Mouse (Mus musculus) spleen, postnatal 14 days (tissue): Measurements from ENCODE around the gene Pwp2.
"Not testable (repeated sequence)": the region's sequence is repeated elsewhere in the genome, so short reads cannot be mapped to it uniquely, and the experiment has no call there.

Experiments
- DNase-seq, 2 experiments: peaks; one replicate each; pipeline ENCODE4 v3.0.0; 2021 to 2022; ENCODE audit warnings: low spot score in 2 of 2

Gene Pwp2

GRCm38 (mm10) chr10:78140251-78140600 is 44.7 kb downstream of the Pwp2 start:
- no peak for DNase-seq

GRCm38 (mm10) chr10:78139572-78140250 is 45.2 kb downstream of the Pwp2 start:
- DNase-seq = no peak

- no peak for DNase-seq
Observed at GRCm38 (mm10) chr10:78138812-78139523, 46.0 kb downstream of the Pwp2 start.

GRCm38 (mm10) chr10:78137191-78137590 is 47.8 kb downstream of the Pwp2 start:
- no peak for DNase-seq

DNA sequence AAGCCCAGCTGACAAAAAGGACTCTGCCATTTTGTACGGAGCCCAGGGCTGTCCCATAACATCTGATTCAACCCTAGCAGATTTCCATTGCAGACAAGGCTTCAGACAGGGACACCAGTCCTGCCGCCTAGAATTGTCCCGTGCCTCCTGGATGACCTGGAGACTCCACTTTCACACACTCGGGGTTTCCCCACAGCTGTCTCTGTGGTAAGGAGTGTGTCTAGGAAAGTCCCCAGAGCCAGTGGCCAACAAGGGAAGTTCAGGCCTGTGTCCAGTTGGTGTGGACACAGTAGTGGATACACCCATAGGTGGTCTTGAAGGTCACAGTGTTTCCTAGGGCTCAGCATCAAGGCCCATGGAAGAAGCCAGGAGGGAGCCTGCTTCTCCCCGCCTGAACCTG is 49.0 kb downstream of the Pwp2 start:
- no peak for DNase-seq

GRCm38 (mm10) chr10:78134975-78135798 is 49.8 kb downstream of the Pwp2 start:
- DNase-seq = no peak

GRCm38 (mm10) chr10:78134400-78134799 is 50.5 kb downstream of the Pwp2 start:
- no peak for DNase-seq

DNA sequence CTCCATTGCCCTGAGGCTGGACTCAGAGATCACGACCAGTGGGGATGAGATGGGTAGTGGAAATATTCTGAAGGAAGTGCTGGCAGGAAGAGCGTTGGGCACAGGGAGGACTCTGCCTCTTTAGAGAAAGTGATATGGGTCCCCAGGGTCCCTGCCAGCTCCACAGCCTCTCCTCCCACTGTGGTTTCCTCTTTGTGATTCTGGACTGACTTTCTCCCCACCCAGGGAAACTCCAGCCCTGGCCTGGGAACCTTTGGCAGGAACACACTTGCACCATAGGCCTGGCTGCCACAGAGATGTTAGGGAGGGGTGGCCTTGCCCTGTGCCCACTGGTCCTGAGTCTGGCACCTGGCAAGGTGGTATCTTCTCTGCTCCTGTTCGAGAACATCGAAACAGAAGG is 55.0 kb downstream of the Pwp2 start:
- DNase-seq = no peak

DNA sequence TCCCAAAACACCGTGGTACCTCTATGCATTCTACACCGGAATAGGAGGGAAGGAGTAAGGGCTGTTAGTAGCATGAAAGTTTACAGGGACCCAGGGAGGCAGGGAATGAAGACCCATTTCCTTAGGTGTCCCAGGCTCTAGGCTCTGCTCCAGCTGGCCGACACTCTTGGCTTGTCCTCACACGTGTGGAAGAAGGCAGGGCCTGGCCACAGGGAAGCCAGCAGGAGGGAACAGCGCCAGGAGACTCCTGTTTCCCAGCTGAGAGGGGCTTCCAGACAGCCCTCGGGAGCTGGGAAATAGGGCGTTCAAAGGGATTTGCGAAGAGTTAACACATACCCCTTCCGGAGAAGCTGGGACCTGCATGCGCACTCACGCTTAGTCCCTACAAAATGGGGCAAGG is 55.5 kb downstream of the Pwp2 start:
- DNase-seq = no peak

GRCm38 (mm10) chr10:78128647-78129046 is 56.3 kb downstream of the Pwp2 start:
- DNase-seq = no peak

GRCm38 (mm10) chr10:78127931-78128330 is 57.0 kb downstream of the Pwp2 start:
- DNase-seq = no peak

- no peak for DNase-seq
Observed at GRCm38 (mm10) chr10:78127046-78127870, 57.7 kb downstream of the Pwp2 start.

DNA sequence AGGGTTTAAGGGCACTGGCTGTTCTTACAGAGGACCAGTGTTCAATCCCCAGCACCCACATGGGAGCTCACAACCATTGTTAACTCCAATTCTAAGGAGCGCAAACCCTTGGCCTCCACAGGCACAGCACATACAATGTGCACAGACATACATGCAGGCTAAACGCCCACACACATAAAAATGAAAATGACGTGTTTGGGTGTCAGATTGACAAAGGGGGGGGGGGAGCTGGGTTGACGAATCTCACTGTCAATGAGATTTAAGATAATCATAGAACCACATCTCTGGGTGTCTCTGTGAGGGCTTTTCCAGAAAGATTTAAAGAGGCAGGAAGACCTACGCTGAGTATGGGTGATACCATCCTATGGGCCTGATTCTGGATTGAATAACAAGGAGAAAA is 58.6 kb downstream of the Pwp2 start:
- no peak for DNase-seq

- DNase-seq = not testable (repeated sequence)
Observed at GRCm38 (mm10) chr10:78125061-78125460, 59.9 kb downstream of the Pwp2 start.

DNA sequence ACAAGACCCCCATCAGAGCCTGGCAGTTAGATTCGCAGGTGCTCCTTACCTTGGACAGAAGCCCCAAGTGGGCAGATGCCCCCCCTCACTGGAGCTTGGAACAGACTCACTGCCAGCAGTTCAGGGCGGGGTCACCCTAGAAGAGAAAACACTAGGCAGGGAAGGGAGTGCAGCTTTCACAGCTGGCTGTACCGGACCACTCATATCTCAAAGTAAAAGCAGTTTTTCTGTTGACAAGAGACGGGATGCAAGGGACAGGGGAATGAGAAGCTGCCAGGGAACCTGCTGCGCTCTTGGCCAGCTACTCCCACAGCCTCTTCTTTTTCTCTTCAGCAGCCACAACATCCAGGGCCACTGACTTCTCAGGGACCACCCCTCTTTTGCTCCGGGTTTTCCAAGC is 60.8 kb downstream of the Pwp2 start:
- not testable (repeated sequence) for DNase-seq
